Mouse (Mus musculus): ENCODE results near the gene Ctxn2. TPM values are rescaled to one million over a fixed set of nuclear protein-coding genes. Genes with fewer than 3 reads are reported as not detected.

The Ctxn2 gene
- polyA plus RNA-seq, 1 experiment from 2014 or later, result not detected

DNA sequence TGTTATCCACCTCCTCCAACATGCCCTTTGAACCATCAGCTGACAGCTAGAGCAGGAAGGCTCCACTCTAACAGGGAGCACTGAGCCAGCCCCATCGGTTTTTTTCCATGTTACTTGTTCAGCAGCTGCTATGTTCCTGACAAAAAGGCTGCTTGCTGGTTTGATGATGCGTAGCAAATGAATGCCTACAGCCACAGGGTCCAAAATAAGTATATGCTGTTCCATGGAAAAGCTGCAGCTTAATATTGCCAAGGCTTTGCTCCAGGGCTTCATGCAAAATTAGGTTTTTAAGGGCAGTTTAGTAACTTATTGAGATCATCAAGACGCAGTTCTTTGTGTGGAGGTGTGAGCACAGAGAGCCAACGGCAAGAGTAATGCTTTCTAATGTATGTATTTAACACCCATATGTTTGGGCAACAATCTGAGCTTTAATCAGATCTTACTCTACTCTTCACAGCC lies 25.5 kb downstream of the Ctxn2 start:
- H3K9me3 ChIP-seq (replicated peaks; ENCODE audit: control insufficient read depth, low read length), result no peaks in the 10 kb centered on the region
- no peaks in the 10 kb centered on the region for H3K36me3 ChIP-seq (ENCODE audit: control insufficient read depth, insufficient read depth)
- no peaks in the 10 kb centered on the region for H3K27me3 ChIP-seq (ENCODE audit: control insufficient read depth, insufficient read depth, low read length)
- H3K27ac ChIP-seq (ENCODE audit: low read length), result no peak overlapping the region
- 75% methylated on average over 4 of the region's 4 CpGs for WGBS
- no peak overlapping the region for H3K4me3 ChIP-seq (ENCODE audit: low read length)
- no peak overlapping the region for H3K4me2 ChIP-seq (ENCODE audit: low read depth, low read length)
- no peaks in the 10 kb centered on the region for H3K4me1 ChIP-seq (ENCODE audit: control insufficient read depth, insufficient read depth, low read length)
- ATAC-seq (replicated peaks; ENCODE audit: extremely low read depth, insufficient read depth, low FRiP score), result no peak
- no peak overlapping the region for H3K9ac ChIP-seq (ENCODE audit: low read length)

DNA sequence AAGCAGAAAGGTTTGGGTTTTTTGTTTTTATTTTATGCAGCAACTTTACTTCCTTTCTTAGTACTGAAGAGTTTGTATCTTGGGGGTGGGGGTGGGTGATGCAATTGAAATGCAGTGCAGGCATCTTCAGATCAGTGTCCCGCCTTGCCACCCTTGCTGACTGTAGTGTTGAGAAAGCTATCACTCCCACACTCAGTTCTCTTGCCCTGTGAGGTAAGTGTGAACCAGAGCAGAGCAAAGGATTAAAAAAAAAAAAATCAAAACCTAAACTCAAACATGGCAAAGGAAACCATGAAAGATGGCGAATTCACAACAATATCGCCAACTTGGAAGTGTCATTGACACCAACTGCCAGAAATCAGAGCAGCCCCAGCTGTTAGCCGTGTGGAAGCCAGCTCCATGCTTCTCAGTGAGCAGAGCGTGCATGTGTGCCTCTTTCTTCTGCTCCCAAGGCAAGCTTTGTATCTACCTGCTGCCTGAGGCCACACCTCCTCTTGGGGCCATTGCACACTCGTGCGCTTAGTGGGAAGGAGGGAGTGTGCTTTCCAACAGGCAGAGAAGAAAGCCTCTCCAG lies 41.8 kb downstream of the Ctxn2 start:
- no peaks in the 10 kb centered on the region for H3K4me1 ChIP-seq (ENCODE audit: control insufficient read depth, insufficient read depth, low read length)
- no peaks in the 10 kb centered on the region for H3K36me3 ChIP-seq (ENCODE audit: control insufficient read depth, insufficient read depth)
- H3K4me2 ChIP-seq (ENCODE audit: low read depth, low read length), result no peak overlapping the region
- no peak for ATAC-seq (replicated peaks; ENCODE audit: extremely low read depth, insufficient read depth, low FRiP score)
- H3K27me3 ChIP-seq (ENCODE audit: control insufficient read depth, insufficient read depth, low read length), result no peaks in the 10 kb centered on the region
- no peak overlapping the region for H3K27ac ChIP-seq (ENCODE audit: low read length)
- 72% methylated on average over 7 of the region's 7 CpGs for WGBS
- no peaks in the 10 kb centered on the region for H3K9me3 ChIP-seq (replicated peaks; ENCODE audit: control insufficient read depth, low read length)
- no peak overlapping the region for H3K9ac ChIP-seq (ENCODE audit: low read length)
- H3K4me3 ChIP-seq (ENCODE audit: low read length), result no peak overlapping the region

DNA sequence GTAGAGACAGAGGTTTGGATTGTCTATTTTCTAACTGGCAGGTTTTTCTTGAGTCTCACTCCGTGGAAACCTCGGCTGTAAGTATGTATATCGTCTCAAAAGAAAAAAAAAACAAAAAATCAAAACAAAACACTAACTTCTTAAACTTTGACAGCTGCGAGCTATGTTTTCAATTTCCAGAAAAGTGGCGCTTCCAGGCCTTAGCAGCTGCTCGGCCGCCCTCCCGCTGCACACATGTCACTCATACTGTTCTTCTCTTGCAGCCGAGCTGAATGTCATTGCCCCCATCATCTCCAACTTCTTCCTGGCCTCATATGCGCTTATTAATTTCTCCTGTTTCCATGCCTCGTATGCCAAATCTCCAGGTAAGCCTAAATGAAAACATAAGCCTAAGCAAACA lies 51.4 kb downstream of the Ctxn2 start:
- WGBS, result 82% methylated on average over 11 of the region's 11 CpGs
- ATAC-seq (replicated peaks; ENCODE audit: extremely low read depth, insufficient read depth, low FRiP score), result no peak
- H3K4me2 ChIP-seq (ENCODE audit: low read depth, low read length), result no peak overlapping the region

DNA sequence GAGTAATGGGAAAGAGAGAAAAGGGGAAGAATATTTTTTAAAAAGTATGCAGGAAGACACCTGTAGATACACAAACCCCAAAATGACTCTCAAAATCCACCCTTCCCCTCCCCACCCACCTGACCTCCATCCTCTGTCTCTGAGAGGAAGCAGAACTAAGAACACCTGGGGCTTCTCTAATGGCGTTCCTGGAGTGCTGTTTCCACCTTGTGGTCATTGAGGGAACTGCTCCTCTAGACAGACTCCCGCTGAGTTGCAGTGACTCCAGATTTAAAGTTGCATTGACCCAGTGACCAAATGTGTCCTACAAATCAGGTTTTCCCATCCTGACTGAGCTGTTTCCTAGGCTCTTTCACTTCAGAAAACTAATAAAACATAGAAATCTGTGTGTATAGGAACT lies 52.7 kb downstream of the Ctxn2 start:
- 4% methylated on average over 2 of the region's 2 CpGs for WGBS
- ATAC-seq (replicated peaks; ENCODE audit: extremely low read depth, insufficient read depth, low FRiP score), result no peak
- Histone ChIP-seq H3K36me3 (ENCODE audit: control insufficient read depth, insufficient read depth) (no peaks in the 10 kb centered on the region), H3K4me3 (ENCODE audit: low read length) (no peak overlapping the region), H3K27me3 (ENCODE audit: control insufficient read depth, insufficient read depth, low read length) (no peaks in the 10 kb centered on the region), H3K9me3 (replicated peaks; ENCODE audit: control insufficient read depth, low read length) (peaks cover 4% of the 10 kb centered on the region), H3K9ac (ENCODE audit: low read length) (no peak overlapping the region), H3K4me1 (ENCODE audit: control insufficient read depth, insufficient read depth, low read length) (no peaks in the 10 kb centered on the region), H3K4me2 (ENCODE audit: low read depth, low read length) (no peak overlapping the region), H3K27ac (ENCODE audit: low read length) (no peak overlapping the region)

More for the DNA sequence above, 51.4 kb downstream of the Ctxn2 start:
- Histone ChIP-seq H3K4me1 (ENCODE audit: control insufficient read depth, insufficient read depth, low read length) (no peaks in the 10 kb centered on the region), H3K9me3 (replicated peaks; ENCODE audit: control insufficient read depth, low read length) (peaks cover 4% of the 10 kb centered on the region), H3K27me3 (ENCODE audit: control insufficient read depth, insufficient read depth, low read length) (no peaks in the 10 kb centered on the region), H3K27ac (ENCODE audit: low read length) (no peak overlapping the region), H3K9ac (ENCODE audit: low read length) (no peak overlapping the region), H3K4me3 (ENCODE audit: low read length) (no peak overlapping the region), H3K36me3 (ENCODE audit: control insufficient read depth, insufficient read depth) (no peaks in the 10 kb centered on the region)

DNA sequence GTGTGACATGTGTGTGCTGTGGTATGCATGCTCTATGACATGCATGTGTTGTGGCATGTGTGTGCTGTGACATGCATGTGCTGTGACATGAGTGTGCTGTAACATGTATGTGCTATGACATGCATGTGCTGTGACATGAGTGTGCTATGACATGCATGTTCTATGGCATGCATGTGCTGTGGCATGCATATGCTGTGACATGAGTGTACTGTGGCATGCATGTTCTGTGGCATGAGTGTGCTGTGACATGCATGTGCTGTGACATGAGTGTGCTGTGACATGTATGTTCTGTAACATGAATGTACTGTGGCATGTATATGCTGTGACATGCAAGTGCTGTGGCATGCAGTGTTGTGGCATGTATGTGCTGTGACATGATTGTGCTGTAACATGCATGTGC lies 56.4 kb downstream of the Ctxn2 start:
- Histone ChIP-seq H3K27ac (ENCODE audit: low read length) (no peak overlapping the region), H3K9me3 (replicated peaks; ENCODE audit: control insufficient read depth, low read length) (peaks cover 4% of the 10 kb centered on the region), H3K4me1 (ENCODE audit: control insufficient read depth, insufficient read depth, low read length) (no peaks in the 10 kb centered on the region), H3K27me3 (ENCODE audit: control insufficient read depth, insufficient read depth, low read length) (no peaks in the 10 kb centered on the region), H3K4me2 (ENCODE audit: low read depth, low read length) (no peak overlapping the region), H3K9ac (ENCODE audit: low read length) (no peak overlapping the region), H3K4me3 (ENCODE audit: low read length) (no peak overlapping the region), H3K36me3 (ENCODE audit: control insufficient read depth, insufficient read depth) (no peaks in the 10 kb centered on the region)
- ATAC-seq (replicated peaks; ENCODE audit: extremely low read depth, insufficient read depth, low FRiP score), result no peak

DNA sequence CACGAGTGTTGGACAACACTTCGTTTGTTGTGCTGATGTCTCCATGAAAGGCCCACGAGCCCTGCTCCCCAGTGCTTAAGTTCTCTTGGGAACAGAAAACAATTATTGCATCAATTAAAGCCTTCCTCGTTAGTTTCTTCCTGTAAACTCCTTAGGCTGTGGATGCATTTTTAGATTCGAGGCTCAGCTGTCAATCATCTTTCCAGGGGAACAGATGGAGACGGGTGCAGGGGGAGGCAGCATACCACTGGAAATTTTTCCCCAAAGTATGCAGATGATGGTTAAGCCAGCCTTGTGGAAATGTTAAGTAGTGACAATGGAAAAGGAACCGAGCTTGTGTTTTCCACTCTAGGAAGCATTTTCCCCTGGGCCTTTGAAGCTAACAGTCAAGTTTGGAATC lies 60.3 kb downstream of the Ctxn2 start:
- Histone ChIP-seq H3K36me3 (ENCODE audit: control insufficient read depth, insufficient read depth) (no peaks in the 10 kb centered on the region), H3K4me1 (ENCODE audit: control insufficient read depth, insufficient read depth, low read length) (no peaks in the 10 kb centered on the region), H3K27ac (ENCODE audit: low read length) (no peak overlapping the region), H3K9me3 (replicated peaks; ENCODE audit: control insufficient read depth, low read length) (peaks cover 2% of the 10 kb centered on the region), H3K4me3 (ENCODE audit: low read length) (no peak overlapping the region), H3K27me3 (ENCODE audit: control insufficient read depth, insufficient read depth, low read length) (no peaks in the 10 kb centered on the region), H3K9ac (ENCODE audit: low read length) (no peak overlapping the region), H3K4me2 (ENCODE audit: low read depth, low read length) (no peak overlapping the region)
- 64% methylated on average over 7 of the region's 7 CpGs for WGBS
- ATAC-seq (replicated peaks; ENCODE audit: extremely low read depth, insufficient read depth, low FRiP score), result no peak

Other genes starting within 250 kb of the Ctxn2 start
- gene Slc24a5, start 68.6 kb upstream of the Ctxn2 start, polyA plus RNA-seq (2015; fragmentation: Nextera tagmentation; extraction: Ambion mirVana), result 1.6 and 2.0 TPM in 2 replicates
- gene Myef2, start 13.0 kb upstream of the Ctxn2 start, polyA plus RNA-seq (2015; fragmentation: Nextera tagmentation; extraction: Ambion mirVana), result 47.6 and 51.4 TPM in 2 replicates
- gene Slc12a1, start 15.8 kb downstream of the Ctxn2 start, polyA plus RNA-seq (2015; fragmentation: Nextera tagmentation; extraction: Ambion mirVana), result not detected in 2 replicates
- 108 and 150 TPM in 2 replicates for gene Dut, start 110.5 kb downstream of the Ctxn2 start, polyA plus RNA-seq (2015; fragmentation: Nextera tagmentation; extraction: Ambion mirVana)

Measured in heart, embryonic 16.5 days (tissue).